Mouse (Mus musculus): ENCODE results near the gene Spon1. TPM values are rescaled to one million over a fixed set of nuclear protein-coding genes. Genes with fewer than 3 reads are reported as not detected.

Gene Spon1
- polyA plus RNA-seq, 1 experiment from 2014 or later, result 39.6 TPM

GRCm38 (mm10) chr7:113841521-113841920 is 75.7 kb downstream of the Spon1 start:
- ATAC-seq (ENCODE audit: low FRiP score, low TSS enrichment) (no peak), DNase-seq (no peak)
- Histone ChIP-seq H3K27me3 (ENCODE audit: control insufficient read depth, insufficient read depth, low read length) (no peaks in the 10 kb centered on the region), H3K27ac (replicated peaks; ENCODE audit: low read depth, low read length) (no peak overlapping the region), H3K4me2 (ENCODE audit: low read length) (no peak overlapping the region), H3K9me3 (ENCODE audit: control insufficient read depth, low read length) (no peaks in the 10 kb centered on the region), H3K4me1 (ENCODE audit: control insufficient read depth, insufficient read depth, low read length) (no peaks in the 10 kb centered on the region), H3K36me3 (ENCODE audit: control insufficient read depth, insufficient read depth, low read length) (no peaks in the 10 kb centered on the region), H3K4me3 (replicated peaks; ENCODE audit: low read depth, low read length) (no peak overlapping the region), H3K9ac (replicated peaks; ENCODE audit: low read length) (no peak overlapping the region)
- 90% methylated on average over 2 of the region's 2 CpGs for WGBS

- DNase-seq (no peak), ATAC-seq (ENCODE audit: low FRiP score, low TSS enrichment) (no peak)
- no peaks in the 10 kb centered on the region for H3K4me1 ChIP-seq (ENCODE audit: control insufficient read depth, insufficient read depth, low read length)
- no peaks in the 10 kb centered on the region for H3K9me3 ChIP-seq (ENCODE audit: control insufficient read depth, low read length)
- no peak overlapping the region for H3K27ac ChIP-seq (replicated peaks; ENCODE audit: low read depth, low read length)
- H3K4me2 ChIP-seq (ENCODE audit: low read length), result no peak overlapping the region
- no peaks in the 10 kb centered on the region for H3K27me3 ChIP-seq (ENCODE audit: control insufficient read depth, insufficient read depth, low read length)
- no peak overlapping the region for H3K9ac ChIP-seq (replicated peaks; ENCODE audit: low read length)
- WGBS, result 83% methylated on average over 2 of the region's 2 CpGs
- H3K4me3 ChIP-seq (replicated peaks; ENCODE audit: low read depth, low read length), result no peak overlapping the region
- no peaks in the 10 kb centered on the region for H3K36me3 ChIP-seq (ENCODE audit: control insufficient read depth, insufficient read depth, low read length)
These were observed 77.4 kb downstream of the Spon1 start for GRCm38 (mm10) chr7:113843150-113843549.

GRCm38 (mm10) chr7:113845191-113845590 is 79.4 kb downstream of the Spon1 start:
- no peak overlapping the region for H3K27ac ChIP-seq (replicated peaks; ENCODE audit: low read depth, low read length)
- no peak for DNase-seq
- no peak overlapping the region for H3K4me3 ChIP-seq (replicated peaks; ENCODE audit: low read depth, low read length)
- no peaks in the 10 kb centered on the region for H3K9me3 ChIP-seq (ENCODE audit: control insufficient read depth, low read length)
- H3K4me1 ChIP-seq (ENCODE audit: control insufficient read depth, insufficient read depth, low read length), result no peaks in the 10 kb centered on the region
- WGBS, result 65% methylated on average over 5 of the region's 5 CpGs
- H3K36me3 ChIP-seq (ENCODE audit: control insufficient read depth, insufficient read depth, low read length), result no peaks in the 10 kb centered on the region
- H3K27me3 ChIP-seq (ENCODE audit: control insufficient read depth, insufficient read depth, low read length), result no peaks in the 10 kb centered on the region
- no peak for ATAC-seq (ENCODE audit: low FRiP score, low TSS enrichment)
- H3K4me2 ChIP-seq (ENCODE audit: low read length), result no peak overlapping the region
- no peak overlapping the region for H3K9ac ChIP-seq (replicated peaks; ENCODE audit: low read length)

GRCm38 (mm10) chr7:113846553-113846952 is 80.8 kb downstream of the Spon1 start:
- H3K4me1 ChIP-seq (ENCODE audit: control insufficient read depth, insufficient read depth, low read length), result no peaks in the 10 kb centered on the region
- H3K4me2 ChIP-seq (ENCODE audit: low read length), result no peak overlapping the region
- H3K27ac ChIP-seq (replicated peaks; ENCODE audit: low read depth, low read length), result no peak overlapping the region
- no peaks in the 10 kb centered on the region for H3K9me3 ChIP-seq (ENCODE audit: control insufficient read depth, low read length)
- no peaks in the 10 kb centered on the region for H3K36me3 ChIP-seq (ENCODE audit: control insufficient read depth, insufficient read depth, low read length)
- WGBS, result 52% methylated on average over 3 of the region's 3 CpGs
- no peak overlapping the region for H3K4me3 ChIP-seq (replicated peaks; ENCODE audit: low read depth, low read length)
- DNase-seq (peak; percentile 21), ATAC-seq (ENCODE audit: low FRiP score, low TSS enrichment) (no peak)
- H3K27me3 ChIP-seq (ENCODE audit: control insufficient read depth, insufficient read depth, low read length), result no peaks in the 10 kb centered on the region
- H3K9ac ChIP-seq (replicated peaks; ENCODE audit: low read length), result no peak overlapping the region

GRCm38 (mm10) chr7:113847041-113847819 is 81.4 kb downstream of the Spon1 start:
- H3K4me3 ChIP-seq (replicated peaks; ENCODE audit: low read depth, low read length), result no peak overlapping the region
- H3K9ac ChIP-seq (replicated peaks; ENCODE audit: low read length), result no peak overlapping the region
- DNase-seq, result no peak
- H3K4me2 ChIP-seq (ENCODE audit: low read length), result no peak overlapping the region
- H3K27ac ChIP-seq (replicated peaks; ENCODE audit: low read depth, low read length), result no peak overlapping the region
- ATAC-seq (ENCODE audit: low FRiP score, low TSS enrichment), result no peak
- 91% methylated on average over 7 of the region's 7 CpGs for WGBS
- no peaks in the 10 kb centered on the region for H3K36me3 ChIP-seq (ENCODE audit: control insufficient read depth, insufficient read depth, low read length)
- H3K27me3 ChIP-seq (ENCODE audit: control insufficient read depth, insufficient read depth, low read length), result no peaks in the 10 kb centered on the region
- H3K4me1 ChIP-seq (ENCODE audit: control insufficient read depth, insufficient read depth, low read length), result no peaks in the 10 kb centered on the region
- H3K9me3 ChIP-seq (ENCODE audit: control insufficient read depth, low read length), result no peaks in the 10 kb centered on the region

GRCm38 (mm10) chr7:113850389-113850788 is 84.6 kb downstream of the Spon1 start:
- H3K4me3 ChIP-seq (replicated peaks; ENCODE audit: low read depth, low read length), result no peak overlapping the region
- no peaks in the 10 kb centered on the region for H3K4me1 ChIP-seq (ENCODE audit: control insufficient read depth, insufficient read depth, low read length)
- WGBS, result 77% methylated on average over 4 of the region's 4 CpGs
- H3K36me3 ChIP-seq (ENCODE audit: control insufficient read depth, insufficient read depth, low read length), result no peaks in the 10 kb centered on the region
- no peaks in the 10 kb centered on the region for H3K27me3 ChIP-seq (ENCODE audit: control insufficient read depth, insufficient read depth, low read length)
- no peak overlapping the region for H3K9ac ChIP-seq (replicated peaks; ENCODE audit: low read length)
- no peak overlapping the region for H3K4me2 ChIP-seq (ENCODE audit: low read length)
- no peak overlapping the region for H3K27ac ChIP-seq (replicated peaks; ENCODE audit: low read depth, low read length)
- DNase-seq (no peak), ATAC-seq (ENCODE audit: low FRiP score, low TSS enrichment) (no peak)
- no peaks in the 10 kb centered on the region for H3K9me3 ChIP-seq (ENCODE audit: control insufficient read depth, low read length)

GRCm38 (mm10) chr7:113855396-113855795 is 89.6 kb downstream of the Spon1 start:
- Histone ChIP-seq H3K4me3 (replicated peaks; ENCODE audit: low read depth, low read length) (no peak overlapping the region), H3K9me3 (ENCODE audit: control insufficient read depth, low read length) (no peaks in the 10 kb centered on the region), H3K4me2 (ENCODE audit: low read length) (no peak overlapping the region), H3K27ac (replicated peaks; ENCODE audit: low read depth, low read length) (no peak overlapping the region), H3K9ac (replicated peaks; ENCODE audit: low read length) (no peak overlapping the region), H3K36me3 (ENCODE audit: control insufficient read depth, insufficient read depth, low read length) (no peaks in the 10 kb centered on the region), H3K27me3 (ENCODE audit: control insufficient read depth, insufficient read depth, low read length) (no peaks in the 10 kb centered on the region), H3K4me1 (ENCODE audit: control insufficient read depth, insufficient read depth, low read length) (no peaks in the 10 kb centered on the region)
- DNase-seq (no peak), ATAC-seq (ENCODE audit: low FRiP score, low TSS enrichment) (no peak)
- WGBS, result 85% methylated on average over 4 of the region's 4 CpGs

GRCm38 (mm10) chr7:113856067-113856466 is 90.3 kb downstream of the Spon1 start:
- no peak for ATAC-seq (ENCODE audit: low FRiP score, low TSS enrichment)
- H3K4me3 ChIP-seq (replicated peaks; ENCODE audit: low read depth, low read length), result no peak overlapping the region
- H3K9me3 ChIP-seq (ENCODE audit: control insufficient read depth, low read length), result no peaks in the 10 kb centered on the region
- no peak for DNase-seq
- no peak overlapping the region for H3K4me2 ChIP-seq (ENCODE audit: low read length)
- H3K27ac ChIP-seq (replicated peaks; ENCODE audit: low read depth, low read length), result no peak overlapping the region
- no peak overlapping the region for H3K9ac ChIP-seq (replicated peaks; ENCODE audit: low read length)
- no peaks in the 10 kb centered on the region for H3K27me3 ChIP-seq (ENCODE audit: control insufficient read depth, insufficient read depth, low read length)
- H3K36me3 ChIP-seq (ENCODE audit: control insufficient read depth, insufficient read depth, low read length), result no peaks in the 10 kb centered on the region
- 79% methylated on average over 3 of the region's 3 CpGs for WGBS
- no peaks in the 10 kb centered on the region for H3K4me1 ChIP-seq (ENCODE audit: control insufficient read depth, insufficient read depth, low read length)

GRCm38 (mm10) chr7:113859480-113859881 is 93.7 kb downstream of the Spon1 start:
- whole genome bisulfite sequencing, result 75% methylated on average over 5 of the region's 5 CpGs
- Histone ChIP-seq H3K27me3 (ENCODE audit: control insufficient read depth, insufficient read depth, low read length) (no peaks in the 10 kb centered on the region), H3K27ac (replicated peaks; ENCODE audit: low read depth, low read length) (no peak overlapping the region), H3K36me3 (ENCODE audit: control insufficient read depth, insufficient read depth, low read length) (no peaks in the 10 kb centered on the region), H3K9ac (replicated peaks; ENCODE audit: low read length) (no peak overlapping the region), H3K4me2 (ENCODE audit: low read length) (no peak overlapping the region), H3K9me3 (ENCODE audit: control insufficient read depth, low read length) (no peaks in the 10 kb centered on the region), H3K4me3 (replicated peaks; ENCODE audit: low read depth, low read length) (no peak overlapping the region), H3K4me1 (ENCODE audit: control insufficient read depth, insufficient read depth, low read length) (no peaks in the 10 kb centered on the region)
- no peak for DNase-seq
- ATAC-seq (ENCODE audit: low FRiP score, low TSS enrichment), result no peak
